Mouse (Mus musculus): ENCODE data around the gene Camta1.

- TF ChIP-seq CTCF (IDR thresholded peaks at IDR 0.05; ENCODE audit: low read depth) = no peak
- no peak for TF ChIP-seq EP300 (IDR thresholded peaks at IDR 0.05; ENCODE audit: low read depth)
Measured at GRCm38 (mm10) chr4:151081977-151082376, 779.7 kb downstream of the Camta1 start.
